Mouse (Mus musculus) hindbrain, embryonic 16.5 days (tissue): Measurements from ENCODE around the gene Vinac1. TPM values are rescaled to one million over a fixed set of nuclear protein-coding genes. Genes with fewer than 3 reads are reported as not detected.

Experiments used
- ATAC-seq: fragments of 200-750 bp; cut with Nextera tagmentation; 2 replicates; pipeline ENCODE4 v1.8.0; 2017; ENCODE audit warnings: moderate TSS enrichment, moderate library complexity
- H3K27ac ChIP-seq: fragments of 300-500 bp; sonication (generic); 2 replicates; pipeline ENCODE4 v1.5.1; 2014; ENCODE audit warnings: low read depth, mild to moderate bottlenecking, control low read depth, low read length, moderate library complexity
- H3K27me3 ChIP-seq: fragments of 300-500 bp; sonication (generic); replicated peaks from 2 replicates; pipeline ENCODE4 v1.6.1; 2014; ENCODE audit warnings: low read length; ENCODE audit not compliant: control insufficient read depth, insufficient read depth
- H3K36me3 ChIP-seq: fragments of 300-500 bp; sonication (generic); 2 replicates; pipeline ENCODE4 v1.6.1; 2014; ENCODE audit warnings: mild to moderate bottlenecking, low read length, moderate library complexity, mixed read lengths; ENCODE audit not compliant: control insufficient read depth, insufficient read depth
- H3K4me1 ChIP-seq: fragments of 300-500 bp; sonication (generic); 2 replicates; pipeline ENCODE4 v1.6.1; 2014; ENCODE audit warnings: low read depth, low read length; ENCODE audit not compliant: control insufficient read depth, insufficient read depth
- H3K4me2 ChIP-seq: fragments of 300-500 bp; sonication (generic); 2 replicates; pipeline ENCODE4 v1.6.1; 2014; ENCODE audit warnings: mild to moderate bottlenecking, low read length, control low read depth, moderate library complexity
- H3K4me3 ChIP-seq: fragments of 300-500 bp; sonication (generic); 2 replicates; pipeline ENCODE4 v1.5.1; 2014; ENCODE audit warnings: mild to moderate bottlenecking, low read length, control low read depth, moderate library complexity
- H3K9ac ChIP-seq: fragments of 300-500 bp; sonication (generic); 2 replicates; pipeline ENCODE4 v1.6.1; 2014; ENCODE audit warnings: low read depth, mild to moderate bottlenecking, control low read depth, low read length, moderate library complexity
- H3K9me3 ChIP-seq: fragments of 300-500 bp; sonication (generic); 2 replicates; pipeline ENCODE4 v1.6.1; 2014; ENCODE audit warnings: mild to moderate bottlenecking, low read length, moderate library complexity; ENCODE audit not compliant: control insufficient read depth
- WGBS: fragments of 180-500 bp; shearing (Covaris S2); extraction: QIAGEN DNeasy Blood & Tissue Kit; methylation state at CpG from one replicate; pipeline ENCODE4 v1.1.7; 2014; 5-methylcytosine and 5-hydroxymethylcytosine counted together
- polyA plus RNA-seq: library from polyadenylated mRNA; unstranded; fragments of >200 nt; fragmentation: Nextera tagmentation; extraction: Ambion mirVana; gene quantifications from 2 replicates; pipeline ENCODE4 v1.2.1, GENCODE M21; 2015

The Vinac1 gene
- polyA plus RNA-seq, 1 experiment from 2014 or later: 0.70 TPM

DNA sequence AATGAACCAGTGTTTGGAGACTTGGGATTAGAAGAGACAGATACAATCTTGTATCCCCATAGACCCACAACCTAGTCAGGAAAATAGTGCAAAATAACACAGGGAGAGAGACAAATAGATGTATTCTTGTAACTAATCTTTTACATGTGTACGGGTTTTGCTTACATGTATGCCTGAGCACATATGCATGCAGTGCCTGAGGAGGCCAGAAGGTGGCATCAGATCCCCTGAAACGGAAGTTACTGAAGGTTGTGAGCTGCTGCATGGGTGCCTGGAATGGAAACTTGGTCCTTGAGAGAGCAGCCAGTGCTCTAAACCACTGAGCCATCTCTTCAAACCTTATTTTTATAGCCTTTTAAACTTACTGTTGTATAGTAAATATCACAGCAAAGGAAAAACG, 30.3 kb upstream of the Vinac1 start:
- Histone ChIP-seq H3K9ac (no peak overlapping the region), H3K4me2 (no peak overlapping the region), H3K4me1 (no peaks in the 10 kb centered on the region), H3K27me3 (no peaks in the 10 kb centered on the region), H3K9me3 (no peaks in the 10 kb centered on the region), H3K27ac (no peak overlapping the region), H3K36me3 (peaks cover 38% of the 10 kb centered on the region), H3K4me3 (no peak overlapping the region)
- no peak for ATAC-seq
- 78% methylated on average over 3 of the region's 3 CpGs for WGBS

DNA sequence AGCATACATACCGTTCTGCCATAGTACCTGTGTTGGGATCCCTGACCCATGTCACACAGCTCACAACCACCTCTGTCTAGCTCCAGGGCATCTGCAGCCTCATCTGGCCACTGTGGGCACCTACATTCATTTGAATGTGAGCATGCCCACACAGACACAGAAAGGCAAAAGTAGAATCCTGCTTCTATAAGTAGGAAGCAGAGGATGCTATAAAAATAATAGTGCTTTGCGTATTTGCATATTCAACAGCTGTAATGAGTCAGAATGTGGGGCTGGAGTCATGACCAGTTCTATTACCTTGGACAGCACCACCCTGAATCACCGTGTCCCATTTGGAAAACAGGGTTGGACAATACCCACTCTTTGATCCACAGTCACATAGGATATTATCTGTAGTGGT, 22.3 kb upstream of the Vinac1 start:
- Histone ChIP-seq H3K27ac (no peak overlapping the region), H3K4me3 (no peak overlapping the region), H3K9me3 (no peaks in the 10 kb centered on the region), H3K4me1 (peaks cover 23% of the 10 kb centered on the region), H3K9ac (no peak overlapping the region), H3K27me3 (no peaks in the 10 kb centered on the region), H3K4me2 (no peak overlapping the region), H3K36me3 (no peaks in the 10 kb centered on the region)
- ATAC-seq: no peak
- 90% methylated on average over 3 of the region's 3 CpGs for WGBS

DNA sequence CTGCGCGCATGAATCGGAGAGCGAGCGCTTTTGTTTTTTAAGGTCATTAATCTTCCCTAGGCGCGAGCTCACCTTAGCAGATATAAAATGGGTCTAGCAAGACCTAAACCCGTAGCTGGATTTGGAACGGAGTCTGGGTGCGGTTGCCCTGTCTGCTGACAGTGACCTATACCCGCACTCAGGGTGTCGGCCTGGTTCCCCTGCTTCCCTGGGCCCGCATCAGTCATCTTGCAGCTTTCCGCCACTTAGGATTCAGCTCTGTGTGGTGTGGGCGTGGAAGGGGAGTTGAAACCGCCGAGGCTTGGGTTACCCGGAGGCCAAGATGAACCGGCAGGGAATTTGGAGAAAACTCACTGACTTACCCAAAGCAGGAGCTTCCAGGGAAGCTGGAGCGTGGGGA, 18.4 kb upstream of the Vinac1 start:
- H3K4me1 ChIP-seq: peaks cover 26% of the 10 kb centered on the region
- H3K9me3 ChIP-seq: no peaks in the 10 kb centered on the region
- no peaks in the 10 kb centered on the region for H3K36me3 ChIP-seq
- peak overlapping the region; percentile 95 for H3K9ac ChIP-seq
- H3K4me3 ChIP-seq: peak overlapping the region; percentile 59
- H3K4me2 ChIP-seq: peak overlapping the region; percentile 83
- WGBS: under 1% methylated on average over 20 of the region's 20 CpGs
- H3K27me3 ChIP-seq: no peaks in the 10 kb centered on the region
- ATAC-seq: peak; percentile 67
- peak overlapping the region; percentile 87 for H3K27ac ChIP-seq

- Histone ChIP-seq H3K4me1 (peaks cover 26% of the 10 kb centered on the region), H3K9ac (peak within 1 kb of the TSS; percentile 95), H3K36me3 (no peaks in the 10 kb centered on the region), H3K4me2 (peak within 1 kb of the TSS; percentile 83), H3K9me3 (no peaks in the 10 kb centered on the region), H3K4me3 (peak within 1 kb of the TSS; percentile 59), H3K27me3 (no peaks in the 10 kb centered on the region), H3K27ac (peak within 1 kb of the TSS; percentile 87)
- ATAC-seq: peak; percentile 97
- whole genome bisulfite sequencing: 1% methylated on average over 57 of the region's 62 CpGs
Measured at GRCm38 (mm10) chr2:129065437-129066282, 17.7 kb upstream of the Vinac1 start, which contains the start of gene Ttl. Gene Ttl, plus strand, starts transcription at chr2:129065942.

DNA sequence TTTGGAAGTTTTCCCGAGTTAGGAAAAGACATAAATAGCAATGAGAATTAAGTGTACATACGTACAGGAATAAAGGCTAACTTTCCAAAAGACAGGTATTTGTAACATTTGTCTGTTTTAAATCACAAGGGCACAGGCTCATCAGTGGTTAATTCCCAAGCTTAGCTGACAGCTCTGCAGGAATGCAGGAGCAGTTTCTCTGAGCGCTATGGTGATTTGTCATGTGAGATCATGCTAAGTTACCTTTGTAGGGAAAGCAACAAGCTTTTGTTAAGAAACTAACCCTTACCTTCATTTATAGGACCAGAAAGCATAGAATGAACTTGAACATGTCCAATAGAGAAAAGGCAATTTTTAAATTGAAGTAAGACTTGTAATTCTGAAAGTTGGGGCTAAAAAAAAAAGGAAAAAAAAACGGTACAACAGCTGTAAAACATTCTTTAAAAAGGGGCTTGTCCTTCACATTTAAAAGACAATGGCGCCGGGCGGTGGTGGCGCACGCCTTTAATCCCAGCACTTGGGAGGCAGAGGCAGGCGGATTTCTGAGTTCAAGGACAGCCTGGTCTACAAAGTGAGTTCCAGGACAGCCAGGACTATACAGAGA, 13.6 kb upstream of the Vinac1 start:
- H3K4me1 ChIP-seq: peaks cover 3% of the 10 kb centered on the region; the same call in 1 of the 2 replicates
- H3K27ac ChIP-seq: no peak overlapping the region
- 79% methylated on average over 10 of the region's 10 CpGs for WGBS
- H3K27me3 ChIP-seq: no peaks in the 10 kb centered on the region
- no peaks in the 10 kb centered on the region for H3K36me3 ChIP-seq
- no peak overlapping the region for H3K9ac ChIP-seq
- no peak overlapping the region for H3K4me3 ChIP-seq
- H3K9me3 ChIP-seq: peaks cover 5% of the 10 kb centered on the region; the same call in 1 of the 2 replicates
- no peak for ATAC-seq
- no peak overlapping the region for H3K4me2 ChIP-seq

DNA sequence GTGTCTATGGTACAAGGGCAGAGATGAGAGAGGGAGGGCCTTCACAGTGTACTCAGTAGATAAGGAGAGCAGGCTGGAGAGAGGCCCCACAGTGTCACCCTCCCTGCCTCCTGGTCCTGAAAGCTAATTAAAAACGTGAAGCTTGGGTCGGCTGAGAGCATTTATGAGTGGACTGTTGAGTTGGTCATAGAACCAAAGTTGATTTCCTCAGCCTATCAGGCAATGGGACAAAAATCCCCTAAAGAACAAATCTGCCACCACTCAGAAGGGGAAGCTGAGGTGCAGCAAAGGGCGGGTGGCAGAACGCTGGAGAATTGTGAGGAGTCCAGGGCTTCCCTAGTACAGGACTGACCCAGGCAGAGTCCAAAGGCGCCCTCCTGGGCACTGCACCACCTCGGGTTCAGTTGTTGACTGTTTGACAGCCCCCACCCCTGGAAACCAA, 10.0 kb upstream of the Vinac1 start:
- Histone ChIP-seq H3K27ac (no peak overlapping the region), H3K4me2 (no peak overlapping the region), H3K9me3 (peaks cover 8% of the 10 kb centered on the region; the same call in 1 of the 2 replicates), H3K9ac (no peak overlapping the region), H3K27me3 (no peaks in the 10 kb centered on the region), H3K4me1 (no peaks in the 10 kb centered on the region), H3K4me3 (no peak overlapping the region), H3K36me3 (no peaks in the 10 kb centered on the region)
- ATAC-seq: no peak
- WGBS: 92% methylated on average over 6 of the region's 6 CpGs

GRCm38 (mm10) chr2:129057256-129057655, 9.3 kb upstream of the Vinac1 start:
- no peaks in the 10 kb centered on the region for H3K27me3 ChIP-seq
- no peaks in the 10 kb centered on the region for H3K4me1 ChIP-seq
- H3K27ac ChIP-seq: no peak overlapping the region
- H3K36me3 ChIP-seq: no peaks in the 10 kb centered on the region
- H3K4me2 ChIP-seq: no peak overlapping the region
- no peak for ATAC-seq
- H3K9ac ChIP-seq: no peak overlapping the region
- H3K9me3 ChIP-seq: peaks cover 8% of the 10 kb centered on the region; the same call in 1 of the 2 replicates
- WGBS: 95% methylated on average over 8 of the region's 8 CpGs
- no peak overlapping the region for H3K4me3 ChIP-seq

DNA sequence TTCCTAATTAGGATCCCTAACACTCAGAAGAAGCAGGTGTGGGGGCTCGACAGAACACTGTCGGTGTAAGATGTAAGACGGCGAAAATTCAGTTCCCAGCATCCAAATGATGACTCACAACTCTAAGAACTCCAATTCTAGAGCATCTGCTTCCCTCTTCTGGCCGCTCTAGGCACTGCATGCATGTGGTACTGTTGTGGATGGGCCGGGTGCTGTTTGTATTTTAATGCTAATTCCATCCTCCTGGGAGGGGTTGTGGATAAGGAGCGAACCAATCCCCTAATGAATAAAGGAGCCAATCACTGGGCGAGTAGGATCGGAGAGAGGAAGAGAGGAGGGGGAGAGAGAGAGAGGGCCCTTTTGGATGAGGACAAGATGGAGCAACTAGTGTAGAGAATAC, 8.6 kb upstream of the Vinac1 start:
- no peak overlapping the region for H3K4me3 ChIP-seq
- no peaks in the 10 kb centered on the region for H3K4me1 ChIP-seq
- no peak overlapping the region for H3K4me2 ChIP-seq
- ATAC-seq: no peak
- peaks cover 8% of the 10 kb centered on the region; the same call in 1 of the 2 replicates for H3K9me3 ChIP-seq
- H3K27me3 ChIP-seq: no peaks in the 10 kb centered on the region
- no peak overlapping the region for H3K27ac ChIP-seq
- no peaks in the 10 kb centered on the region for H3K36me3 ChIP-seq
- 43% methylated on average over 9 of the region's 9 CpGs for WGBS
- no peak overlapping the region for H3K9ac ChIP-seq

GRCm38 (mm10) chr2:129055741-129056140, 7.8 kb upstream of the Vinac1 start:
- Histone ChIP-seq H3K4me3 (no peak overlapping the region), H3K27me3 (no peaks in the 10 kb centered on the region), H3K4me1 (no peaks in the 10 kb centered on the region), H3K9me3 (peaks cover 8% of the 10 kb centered on the region; the same call in 1 of the 2 replicates), H3K4me2 (no peak overlapping the region), H3K27ac (no peak overlapping the region), H3K36me3 (no peaks in the 10 kb centered on the region), H3K9ac (no peak overlapping the region)
- WGBS: 87% methylated on average over 6 of the region's 6 CpGs
- ATAC-seq: no peak
